Mouse (Mus musculus): ENCODE measurements around the gene Tns4.

Tns4 gene

DNA sequence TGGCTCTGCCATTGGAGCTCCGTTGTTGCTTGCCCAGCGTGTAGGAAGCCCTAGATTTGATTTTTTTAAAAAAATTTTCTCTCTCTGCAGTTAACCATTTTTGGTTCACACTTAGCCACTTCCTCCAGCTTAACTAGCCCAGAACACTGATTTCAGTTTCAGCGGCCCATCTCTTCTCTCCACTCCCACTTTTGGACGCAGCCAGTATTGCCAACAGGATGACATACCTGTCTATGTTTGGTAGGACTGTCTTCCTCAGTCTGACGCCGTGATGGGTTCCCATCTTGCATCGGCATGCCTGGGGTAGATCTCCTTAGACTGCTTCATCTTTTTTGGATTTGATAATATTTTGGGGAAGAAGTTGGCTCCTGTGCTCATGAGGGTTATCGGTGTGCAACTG, 1.3 kb upstream of the Tns4 start:
- DNase-seq: no peak

DNA sequence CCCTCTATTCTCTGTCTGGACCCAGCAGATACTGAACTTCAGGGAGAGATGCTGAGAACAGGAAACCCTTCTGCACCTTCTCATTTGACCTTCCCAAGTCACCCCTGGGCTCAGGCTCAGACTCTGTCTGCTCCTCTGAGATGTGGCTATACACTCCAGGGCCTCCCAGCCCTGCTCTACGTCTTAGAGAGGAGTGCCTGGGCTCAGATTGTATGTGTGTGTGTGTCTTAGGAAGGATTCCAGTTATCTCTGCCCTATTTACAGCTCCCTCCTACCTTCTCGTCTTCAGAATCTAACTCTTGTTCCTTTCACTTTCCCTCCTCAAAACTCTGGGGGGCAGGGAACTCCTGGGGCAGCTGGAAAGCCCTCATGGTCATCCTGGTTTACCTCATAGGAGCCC, 620 bp downstream of the Tns4 start:
- no peak for DNase-seq

DNA sequence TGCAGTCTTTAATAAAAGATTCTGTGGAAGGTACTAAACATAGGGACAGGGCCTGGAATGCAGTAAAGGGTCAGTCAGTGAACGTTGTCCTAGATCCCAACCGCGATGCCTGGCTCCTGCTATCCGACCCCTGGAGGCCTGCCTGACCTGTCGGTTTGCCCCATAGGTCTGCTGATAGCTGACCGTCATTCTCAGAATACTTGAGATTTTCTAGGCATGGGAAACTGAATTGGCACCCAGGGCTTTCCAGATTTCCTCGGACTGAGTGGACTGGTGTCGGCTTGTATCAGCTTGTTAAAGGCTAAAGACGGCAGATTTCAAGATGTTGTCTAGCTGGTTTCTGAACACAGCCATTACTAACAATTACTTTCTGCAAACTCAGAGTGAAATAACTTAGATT, 4.7 kb downstream of the Tns4 start:
- DNase-seq: no peak

DNA sequence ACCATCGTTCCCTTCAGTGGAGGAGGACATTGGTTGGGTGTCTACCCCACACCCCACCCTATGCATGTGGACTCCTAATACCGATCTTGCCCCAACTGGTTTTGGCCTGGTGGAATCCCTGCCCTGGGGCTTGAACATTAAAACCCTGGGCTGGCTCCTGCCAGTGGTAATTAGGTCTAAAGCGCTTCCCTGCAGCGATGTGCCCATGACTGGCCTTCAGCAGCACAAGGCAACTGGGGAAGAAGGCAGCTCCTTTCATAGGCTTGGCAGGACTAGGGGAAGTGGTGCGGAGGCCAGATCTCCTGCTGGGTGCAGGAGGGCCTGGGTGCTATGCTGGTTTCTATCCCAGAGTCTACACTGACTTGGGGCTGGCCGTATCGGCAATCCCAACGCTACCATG, 5.6 kb downstream of the Tns4 start:
- DNase-seq: no peak

DNA sequence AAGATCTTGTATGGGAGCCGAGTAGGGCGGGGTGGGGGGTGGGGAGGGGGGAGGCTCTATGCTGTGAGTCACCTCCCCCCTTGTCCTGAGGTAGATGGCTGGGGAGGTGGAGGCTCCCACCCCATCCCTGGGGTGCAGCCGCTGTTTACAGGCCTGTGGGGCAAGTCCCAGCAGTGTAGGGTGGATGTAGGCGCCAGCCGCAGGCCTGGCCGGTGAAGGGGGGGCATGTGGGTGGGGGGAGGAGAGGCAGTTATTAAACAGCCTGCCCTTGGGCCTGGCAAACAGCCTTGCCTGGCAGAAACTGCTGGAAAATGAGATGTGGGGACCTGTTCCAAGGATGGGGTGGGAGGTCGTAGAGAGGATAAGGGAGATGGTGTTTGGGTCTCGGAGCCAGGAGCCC, 7.0 kb downstream of the Tns4 start:
- DNase-seq: no peak

DNA sequence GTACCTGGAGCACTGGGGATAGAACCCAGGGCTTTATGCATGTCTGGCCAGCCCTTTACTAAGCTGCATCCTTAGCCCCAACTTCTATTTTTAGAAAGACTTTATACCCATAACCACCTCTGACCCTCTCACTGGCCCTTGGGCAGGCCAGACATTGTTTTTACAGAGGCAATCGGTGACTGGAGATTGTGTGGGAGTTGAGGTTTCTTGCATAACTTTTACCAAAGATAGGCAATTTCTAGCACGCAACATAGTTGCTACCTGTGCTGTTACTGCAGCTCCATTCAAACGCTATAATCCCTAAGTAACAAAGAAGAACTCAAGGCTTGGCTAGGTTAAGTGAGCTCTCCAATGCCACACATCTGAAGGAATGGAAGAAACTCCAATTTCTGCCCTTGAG, 7.5 kb downstream of the Tns4 start:
- no peak for DNase-seq

DNA sequence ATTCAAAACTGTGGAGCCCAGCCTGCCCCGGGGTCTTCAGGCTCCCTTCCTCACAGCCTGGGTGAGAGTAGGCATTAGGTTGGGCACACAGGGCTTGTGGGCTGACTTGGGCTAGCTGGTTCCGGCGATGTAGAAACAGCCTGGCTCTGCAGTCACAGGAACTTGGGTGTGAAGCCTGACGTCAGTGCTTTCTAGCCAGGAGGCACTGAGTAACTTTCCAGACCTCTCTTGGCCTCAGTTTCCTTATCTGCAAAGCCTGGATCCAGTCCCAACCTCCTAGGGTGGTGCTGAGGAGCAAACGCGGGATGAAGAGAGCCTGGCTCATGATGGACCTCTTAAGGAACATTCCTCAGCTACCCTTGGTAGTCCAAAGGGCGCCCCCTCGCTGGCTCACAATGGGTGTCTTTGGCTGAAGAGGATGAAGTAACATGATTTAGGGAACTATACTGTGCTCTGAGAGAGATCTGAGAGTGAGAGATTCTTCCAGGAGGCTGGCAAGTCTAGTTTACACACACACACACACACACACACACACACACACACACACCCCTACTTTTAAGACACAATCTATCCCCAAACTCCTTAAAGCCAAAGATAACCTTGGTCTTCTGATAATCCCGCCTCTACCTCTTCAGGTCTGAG, 8.1 kb downstream of the Tns4 start:
- DNase-seq: no peak

DNA sequence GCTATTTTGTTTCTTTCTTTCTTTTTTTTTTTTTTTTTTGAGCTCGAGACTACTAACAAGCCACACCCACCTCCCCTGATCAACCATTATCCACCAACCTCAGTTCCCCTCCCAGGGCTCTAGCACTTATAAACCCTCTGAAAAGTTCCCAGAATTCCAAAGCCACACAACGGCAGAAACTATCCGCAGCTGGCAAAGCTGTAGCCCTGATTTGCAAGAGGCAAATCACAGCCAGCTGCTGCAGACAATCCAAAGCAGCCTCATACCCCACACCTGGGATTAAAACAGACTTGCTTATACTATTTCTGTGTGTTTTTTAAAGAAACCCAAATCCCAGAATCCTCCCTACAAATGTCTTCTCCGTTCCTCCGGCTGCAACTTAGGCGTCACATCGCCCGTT, 11.2 kb downstream of the Tns4 start:
- no peak for DNase-seq

DNA sequence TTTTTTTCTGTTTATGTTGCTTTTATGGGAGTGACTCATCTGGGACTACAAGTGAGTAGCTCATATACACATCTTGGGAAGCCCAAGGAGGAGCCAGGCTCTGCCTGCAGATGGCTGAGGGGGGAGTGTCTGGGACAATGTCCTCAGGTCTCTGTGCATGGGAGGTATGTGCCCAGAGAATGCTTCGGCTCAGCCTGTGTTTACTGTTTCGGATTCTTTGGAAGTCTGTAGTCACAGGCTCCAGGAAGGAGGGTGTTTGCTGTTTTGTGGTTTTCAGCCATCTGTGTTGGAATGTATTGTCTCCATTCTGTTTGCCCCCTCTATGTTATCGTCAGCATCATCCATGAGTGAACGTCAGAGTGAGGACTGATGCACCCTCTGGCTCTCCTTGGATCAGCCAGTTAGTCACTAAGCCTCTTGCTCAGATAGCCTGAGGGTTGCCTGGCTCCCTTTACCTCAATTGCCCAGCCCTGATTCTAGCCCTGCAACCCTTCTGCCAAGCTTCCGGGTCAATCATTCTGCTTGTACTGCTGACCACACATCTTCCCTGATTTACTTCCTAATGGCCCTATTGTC, 12.3 kb downstream of the Tns4 start:
- DNase-seq: peak; percentile 33

DNA sequence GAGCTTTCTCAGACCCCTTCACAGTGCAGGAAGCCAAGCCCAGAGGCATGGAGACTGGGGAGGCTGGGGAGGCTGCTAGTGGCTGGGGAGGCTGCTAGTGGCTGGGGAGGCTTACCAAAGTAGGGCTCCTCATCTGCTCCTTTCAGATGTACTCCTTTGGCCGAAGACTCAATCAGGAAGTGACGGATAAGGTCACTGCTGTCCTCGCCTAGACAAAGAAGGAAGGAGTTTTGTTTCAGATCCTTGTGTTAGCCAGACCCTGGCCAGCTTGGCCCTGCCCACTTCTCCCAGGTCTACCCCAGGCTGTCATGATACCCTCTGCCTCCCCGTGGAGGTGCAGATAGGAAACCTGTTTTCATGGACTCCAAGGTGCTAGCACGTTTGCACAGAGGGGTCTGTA, 15.3 kb downstream of the Tns4 start:
- DNase-seq: no peak

DNA sequence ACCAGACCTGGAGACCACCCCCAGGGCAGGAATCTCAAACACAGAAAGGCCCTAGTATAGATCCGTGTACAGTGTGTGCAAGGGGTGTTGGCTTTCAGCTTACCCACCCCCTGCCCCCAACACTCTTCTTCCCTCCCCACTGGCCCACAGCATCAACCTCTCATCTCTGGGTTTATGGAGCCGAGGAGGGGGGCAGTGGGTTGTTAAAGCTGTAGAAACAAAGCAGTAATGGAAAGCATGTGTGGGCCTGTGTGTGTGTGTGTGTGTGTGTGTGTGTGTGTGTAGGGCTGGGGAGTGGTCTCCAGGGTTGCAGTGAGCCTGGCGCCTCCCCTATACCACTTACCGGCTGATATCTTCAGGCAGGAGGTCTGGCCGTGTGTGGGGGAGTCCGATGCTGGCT, 17.2 kb downstream of the Tns4 start:
- no peak for DNase-seq

DNA sequence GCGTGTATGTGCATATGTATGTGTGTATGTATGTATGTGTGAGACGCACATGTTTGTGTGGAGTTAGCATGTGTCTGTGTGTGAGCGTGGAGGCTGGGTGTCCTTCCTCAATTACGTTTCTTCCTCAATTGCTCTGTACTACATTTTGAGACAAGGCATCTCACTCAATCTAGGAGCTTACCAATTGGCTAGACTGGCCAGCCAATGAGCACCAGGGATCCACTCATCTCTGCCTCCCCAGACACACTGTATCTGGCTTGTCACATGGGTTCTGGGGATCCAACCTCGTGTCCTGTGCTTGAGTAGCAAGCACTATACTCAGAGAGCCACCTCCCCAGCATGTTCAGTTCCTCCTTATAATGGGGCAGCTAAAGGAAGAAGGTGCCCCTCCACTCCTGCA, 20.7 kb downstream of the Tns4 start:
- no peak for DNase-seq

DNA sequence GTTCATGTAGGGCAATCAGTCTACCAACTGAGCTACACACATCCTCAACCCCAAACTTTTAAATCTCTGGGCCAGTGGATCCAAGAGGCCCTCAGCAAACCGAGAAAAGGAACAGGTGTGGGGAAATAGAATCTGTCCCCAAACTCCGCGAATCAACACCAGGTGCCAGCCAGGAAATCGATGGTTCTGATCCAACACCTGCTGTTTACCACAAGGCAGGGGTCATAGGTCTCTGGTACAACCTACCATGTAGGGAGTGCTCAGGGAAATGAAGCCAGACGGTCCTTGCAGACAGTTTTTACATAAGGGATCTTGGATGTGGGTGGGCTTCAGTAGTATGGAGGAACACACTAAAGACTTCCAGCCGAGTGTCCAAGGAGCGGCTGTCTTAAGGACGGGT, 21.5 kb downstream of the Tns4 start:
- DNase-seq: no peak

DNA sequence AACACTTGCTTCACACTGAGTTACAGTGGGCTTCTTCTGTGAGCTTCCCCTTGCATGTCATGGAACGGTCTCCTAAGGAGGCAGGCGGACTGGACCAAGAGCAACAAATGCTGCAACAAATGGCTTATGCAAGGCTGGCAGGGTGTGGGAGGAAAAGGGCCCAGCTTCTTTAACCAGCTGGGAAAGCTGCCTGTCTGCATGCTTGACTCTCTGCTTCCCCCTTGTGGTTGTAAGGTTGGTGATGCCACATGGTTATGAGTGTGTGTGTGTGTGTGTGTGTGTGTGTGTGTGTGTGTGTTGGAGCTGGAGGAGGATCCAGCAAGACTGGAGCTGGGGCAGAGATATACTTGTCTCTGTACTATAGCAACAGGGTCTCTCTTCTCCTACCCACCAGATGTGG, 23.1 kb downstream of the Tns4 start:
- peak; percentile 90 for DNase-seq

DNA sequence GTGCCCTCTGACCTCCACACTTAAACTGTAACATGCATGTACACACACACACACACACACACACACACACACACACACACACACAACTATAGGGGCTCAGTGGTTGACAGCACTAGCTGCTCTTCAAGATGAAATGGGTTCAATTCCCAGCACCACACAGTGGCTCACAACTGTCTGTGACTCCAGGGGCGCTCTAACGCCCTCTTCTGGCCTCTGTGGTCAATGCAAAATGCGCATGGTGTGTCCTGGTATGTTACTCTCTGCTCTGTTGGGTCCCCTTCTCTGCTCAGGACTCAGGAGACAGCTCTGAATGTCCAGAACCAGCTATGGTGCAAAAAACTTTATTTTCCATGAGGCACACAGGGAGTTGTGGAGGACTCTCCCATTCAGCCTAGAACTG, 23.8 kb downstream of the Tns4 start:
- DNase-seq: no peak

DNA sequence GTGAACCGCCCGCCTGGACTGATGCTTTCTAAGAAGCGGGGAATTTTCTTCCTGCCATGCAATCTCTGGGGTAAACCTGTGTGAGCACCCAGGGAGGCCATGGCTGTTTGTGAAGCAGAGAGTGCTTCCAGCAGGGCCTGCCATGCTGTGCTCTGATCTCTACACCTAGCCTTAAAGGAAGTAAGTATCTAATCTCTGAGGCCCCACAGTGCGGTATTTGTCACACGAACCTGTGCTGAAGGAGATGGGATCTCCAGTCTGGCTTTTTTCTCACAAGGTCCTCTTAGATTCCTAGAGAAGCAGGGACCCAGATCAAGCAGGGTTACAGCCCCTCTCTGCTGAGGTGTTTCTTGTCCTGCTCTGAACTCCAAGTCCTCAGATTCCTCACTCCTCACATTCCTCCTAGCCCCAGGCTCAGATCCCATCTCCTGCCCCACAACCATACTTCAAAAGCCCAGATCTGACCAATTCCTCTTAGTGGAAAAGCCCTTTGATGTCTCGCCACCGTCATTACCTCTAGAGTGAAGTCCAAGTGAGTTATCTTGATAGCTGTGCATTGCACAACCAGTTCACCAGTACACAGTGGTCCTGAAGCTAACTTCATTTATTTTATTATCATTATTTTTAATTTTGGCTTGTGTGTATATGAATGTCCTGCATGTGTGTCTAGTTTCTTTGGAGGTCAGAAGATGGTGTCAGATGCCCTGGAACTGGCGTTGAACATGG, 25.5 kb downstream of the Tns4 start:
- no peak for DNase-seq

DNA sequence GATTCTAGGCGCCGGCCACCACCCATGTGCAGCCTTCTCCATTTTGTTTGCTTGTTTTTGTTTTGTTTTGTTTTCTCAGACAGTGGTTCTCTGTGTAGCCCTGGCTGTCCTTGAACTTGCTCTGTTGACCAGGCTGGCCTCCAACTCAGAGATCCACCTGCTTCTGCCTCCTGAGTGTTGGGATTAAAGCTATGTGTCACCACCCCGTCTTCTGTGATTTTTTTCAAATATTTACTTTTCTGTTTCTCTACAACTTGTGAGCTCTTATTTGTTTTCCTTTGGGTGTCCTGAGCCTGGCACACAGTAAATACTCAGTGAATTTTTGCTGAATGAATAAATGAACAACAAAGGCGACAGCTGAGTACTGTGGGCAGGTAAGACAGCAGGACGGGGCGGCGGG, 26.4 kb downstream of the Tns4 start:
- no peak for DNase-seq

DNA sequence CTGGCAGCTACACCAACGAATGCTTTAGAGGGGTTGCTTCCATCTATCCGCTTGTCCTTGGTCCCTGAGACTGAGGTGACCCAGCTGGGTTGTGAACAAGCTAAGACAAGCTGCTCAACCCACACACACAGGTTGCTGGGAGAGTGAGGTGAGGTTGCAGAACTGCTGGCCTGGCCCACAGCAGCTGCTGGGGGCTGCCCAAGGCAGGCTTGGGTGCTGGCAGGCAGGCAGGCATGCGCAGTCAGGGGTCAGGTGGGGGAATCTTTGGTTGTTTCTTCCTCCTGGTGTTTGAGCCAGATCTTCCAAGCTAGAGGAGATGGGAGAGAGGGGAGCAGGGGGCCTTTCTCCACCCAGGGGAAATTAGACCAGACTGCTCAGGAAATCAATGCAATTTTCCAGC, 28.7 kb downstream of the Tns4 start:
- no peak for DNase-seq

DNA sequence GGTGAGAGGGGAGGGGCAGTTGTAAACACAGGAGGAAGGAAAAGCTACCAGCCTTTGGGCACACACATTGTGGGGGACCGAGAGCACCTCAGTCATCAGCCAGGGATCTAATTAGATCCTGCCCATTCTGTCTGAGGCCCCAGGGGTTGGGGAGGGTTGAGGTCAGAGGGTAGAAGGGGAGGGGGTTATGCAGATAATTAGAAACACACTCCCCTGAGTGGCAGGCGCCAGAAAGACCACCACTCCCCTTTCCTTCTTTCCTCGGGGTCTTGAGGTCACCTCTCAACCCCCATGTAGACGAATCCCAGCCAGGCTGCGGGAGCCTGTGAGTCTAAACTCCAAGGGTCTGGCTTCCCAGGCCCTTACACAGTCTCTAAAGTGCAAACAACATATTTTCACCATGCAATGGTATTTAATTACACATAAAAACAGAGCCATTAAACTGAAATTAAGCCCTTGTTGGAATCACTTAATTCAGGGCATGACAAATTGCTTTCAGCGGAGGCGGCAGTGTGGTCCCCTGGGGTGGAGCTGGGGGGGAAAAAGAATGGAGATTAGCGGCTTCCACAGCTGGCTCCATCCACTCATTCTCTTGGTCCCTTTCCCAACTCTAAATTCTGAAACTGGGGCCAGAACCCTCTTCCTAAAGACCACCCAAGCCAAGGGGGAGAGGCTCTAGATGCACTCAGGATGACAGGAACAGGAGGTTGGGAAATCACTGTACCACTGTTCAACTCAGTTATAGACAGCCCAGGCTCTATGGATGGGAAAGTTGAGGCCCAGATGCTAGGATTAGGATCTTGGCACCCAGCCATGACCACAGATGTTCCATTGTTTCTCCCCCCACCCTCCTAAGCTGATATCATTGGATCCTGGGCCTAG, 33.3 kb downstream of the Tns4 start:
- DNase-seq: no peak

DNA sequence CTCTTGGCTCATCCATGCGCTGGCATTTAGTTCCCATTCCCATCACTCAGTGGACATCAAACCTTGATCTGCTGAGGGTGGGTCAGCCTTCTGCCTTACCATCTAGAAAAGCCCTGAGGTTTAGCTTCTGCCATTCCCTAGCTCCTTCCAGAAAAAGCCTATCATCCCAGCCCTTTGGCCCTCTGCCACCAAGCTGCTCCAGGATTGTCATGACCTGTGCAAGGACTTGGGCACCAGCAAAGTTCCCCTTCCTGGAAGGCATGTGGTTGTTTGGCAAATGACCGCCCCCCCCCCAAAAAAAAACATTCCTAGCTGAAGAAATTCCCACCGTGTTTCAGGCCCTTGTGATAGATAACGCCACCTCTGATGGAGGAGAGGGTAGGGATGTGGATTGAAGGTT, 34.0 kb downstream of the Tns4 start:
- no peak for DNase-seq

DNA sequence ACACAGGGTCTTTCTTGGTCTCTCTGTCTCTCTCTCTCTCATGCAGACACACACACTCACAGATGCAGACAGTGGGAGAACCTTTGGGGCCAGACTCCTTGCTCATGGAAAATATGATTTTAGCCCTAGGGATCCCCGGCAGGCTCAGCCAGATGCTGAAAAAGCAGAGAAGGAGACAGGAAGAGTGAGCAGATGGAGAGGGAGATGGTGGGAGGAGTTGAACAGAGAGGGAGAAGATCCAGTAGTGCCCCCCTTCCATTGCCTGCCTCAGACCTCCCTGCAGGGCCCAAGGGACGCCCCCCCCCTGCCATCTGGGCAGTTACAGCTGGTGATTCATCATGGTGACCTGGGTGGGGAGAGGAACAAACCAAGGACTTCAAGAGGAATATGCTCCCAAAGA, 41.5 kb downstream of the Tns4 start:
- DNase-seq: no peak

DNA sequence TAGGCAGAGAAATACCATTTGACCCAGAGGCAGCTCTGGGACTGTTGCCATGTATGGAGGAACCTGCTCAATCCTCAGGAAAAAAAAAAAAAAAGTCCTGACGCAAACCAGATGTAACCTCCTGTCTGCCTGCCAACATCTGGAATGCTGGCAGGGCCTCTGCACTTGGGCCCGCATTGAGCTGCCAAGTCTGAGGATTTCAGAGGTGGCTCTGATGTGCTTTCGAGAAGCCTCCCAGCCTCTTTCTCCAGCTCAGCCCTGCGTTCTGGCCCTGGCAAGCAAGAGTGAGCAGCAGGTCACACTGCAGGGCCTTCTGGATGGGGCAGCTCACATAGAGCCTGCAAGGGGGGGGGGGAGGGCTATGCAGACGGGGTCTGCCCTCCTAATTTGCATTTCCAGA, 42.0 kb downstream of the Tns4 start:
- no peak for DNase-seq

DNA sequence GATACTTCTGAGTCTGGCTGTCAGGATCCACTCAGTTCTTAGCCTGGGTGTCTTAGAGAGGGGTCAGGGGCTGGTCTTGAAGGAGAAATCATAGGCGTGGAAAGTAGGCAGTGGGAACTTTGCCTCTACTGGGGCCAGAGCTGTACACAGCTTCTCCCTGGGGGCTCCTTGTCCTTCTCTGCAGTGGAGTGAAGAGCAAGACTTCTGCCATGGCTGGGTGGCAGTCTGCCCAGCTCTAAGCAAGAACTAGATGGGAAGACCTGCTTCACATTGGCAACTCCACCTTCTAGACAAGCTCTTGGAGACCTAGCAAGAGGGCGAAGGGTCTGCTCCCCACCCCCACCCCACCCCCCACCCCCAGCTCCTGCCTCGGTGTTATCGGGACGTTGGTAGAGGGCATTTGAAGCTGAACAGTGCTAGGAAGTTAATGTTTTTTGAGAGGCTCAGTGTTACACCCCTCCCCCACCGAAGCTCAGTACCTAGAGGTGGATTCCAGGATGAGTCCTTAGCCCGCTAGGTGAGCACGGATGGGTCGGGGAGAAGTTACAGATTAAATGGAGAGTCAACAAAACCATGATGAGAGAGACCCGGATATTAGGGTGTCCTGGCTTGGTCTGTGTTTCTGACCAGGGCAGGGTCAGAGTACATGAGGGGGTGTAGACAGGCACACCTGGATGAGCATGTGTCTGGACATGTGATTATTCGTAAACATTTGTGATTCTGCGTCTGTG, 43.8 kb downstream of the Tns4 start:
- no peak for DNase-seq
